Mouse (Mus musculus): ENCODE measurements around the gene Gm21698.
"Not testable (repeated sequence)": the region's sequence is repeated elsewhere in the genome, so short reads cannot be mapped to it uniquely, and the experiment has no call there.

Gene Gm21698

GRCm38 (mm10) chr5:25988550-25988949 lies at the start of gene Gm21698:
Gene Gm21698 (minus strand): TSS chr5:25988650.
- DNase-seq (ENCODE audit: low read depth): not testable (repeated sequence)

GRCm38 (mm10) chr5:26022816-26023215 lies 34.4 kb upstream of the Gm21698 start, which contains the start of gene Gm5862:
Gene Gm5862 (minus strand): TSS chr5:26022916.
- not testable (repeated sequence) for DNase-seq (ENCODE audit: low read depth)

- DNase-seq (ENCODE audit: low read depth): not testable (repeated sequence)
Observed at GRCm38 (mm10) chr5:26007697-26008096, 19.2 kb upstream of the Gm21698 start.

GRCm38 (mm10) chr5:26006937-26007695 lies 18.7 kb upstream of the Gm21698 start:
- not testable (repeated sequence) for DNase-seq (ENCODE audit: low read depth)

GRCm38 (mm10) chr5:26004698-26005097 lies 16.2 kb upstream of the Gm21698 start, which contains the start of gene Gm1979:
Gene Gm1979 (minus strand): TSS chr5:26004798.
- not testable (repeated sequence) for DNase-seq (ENCODE audit: low read depth)

- not testable (repeated sequence) for DNase-seq (ENCODE audit: low read depth)
Observed at GRCm38 (mm10) chr5:25972563-25972962, 15.9 kb downstream of the Gm21698 start, which contains the start of gene Gm21680. Gene Gm21680 (minus strand): TSS chr5:25972663.

- not testable (repeated sequence) for DNase-seq (ENCODE audit: low read depth)
Observed at GRCm38 (mm10) chr5:25957050-25957449, 31.4 kb downstream of the Gm21698 start.

- not testable (repeated sequence) for DNase-seq (ENCODE audit: low read depth)
Observed at GRCm38 (mm10) chr5:25956611-25957010, 31.8 kb downstream of the Gm21698 start.

GRCm38 (mm10) chr5:25954317-25954716 lies 34.1 kb downstream of the Gm21698 start, which contains the start of gene Gm21671:
Gene Gm21671 (minus strand): TSS chr5:25954417.
- DNase-seq (ENCODE audit: low read depth): not testable (repeated sequence)

GRCm38 (mm10) chr5:25945391-25945790 lies 43.1 kb downstream of the Gm21698 start:
- not testable (repeated sequence) for DNase-seq (ENCODE audit: low read depth)

- not testable (repeated sequence) for DNase-seq (ENCODE audit: low read depth)
Observed at GRCm38 (mm10) chr5:25942281-25942680, 46.2 kb downstream of the Gm21698 start, which contains the start of gene Gm21663. Gene Gm21663 (minus strand): TSS chr5:25942381.

All from NIH3T3 (cell line).